Mouse (Mus musculus) natural killer cell, adult 2 months (primary cell): ENCODE measurements around the gene Ndufaf3.

Source experiments
- DNase-seq, 2 experiments: peaks; one replicate each; pipeline ENCODE4 v3.0.0; 2022; ENCODE audit warnings: low spot score in 2 of 2

Gene Ndufaf3

GRCm38 (mm10) chr9:108573774-108574690 is 6.8 kb upstream of the Ndufaf3 start:
- DNase-seq: peak in 1 of 2 experiments; percentile 71

- DNase-seq: no peak
These were observed 5.1 kb upstream of the Ndufaf3 start for GRCm38 (mm10) chr9:108572321-108572720.

DNA sequence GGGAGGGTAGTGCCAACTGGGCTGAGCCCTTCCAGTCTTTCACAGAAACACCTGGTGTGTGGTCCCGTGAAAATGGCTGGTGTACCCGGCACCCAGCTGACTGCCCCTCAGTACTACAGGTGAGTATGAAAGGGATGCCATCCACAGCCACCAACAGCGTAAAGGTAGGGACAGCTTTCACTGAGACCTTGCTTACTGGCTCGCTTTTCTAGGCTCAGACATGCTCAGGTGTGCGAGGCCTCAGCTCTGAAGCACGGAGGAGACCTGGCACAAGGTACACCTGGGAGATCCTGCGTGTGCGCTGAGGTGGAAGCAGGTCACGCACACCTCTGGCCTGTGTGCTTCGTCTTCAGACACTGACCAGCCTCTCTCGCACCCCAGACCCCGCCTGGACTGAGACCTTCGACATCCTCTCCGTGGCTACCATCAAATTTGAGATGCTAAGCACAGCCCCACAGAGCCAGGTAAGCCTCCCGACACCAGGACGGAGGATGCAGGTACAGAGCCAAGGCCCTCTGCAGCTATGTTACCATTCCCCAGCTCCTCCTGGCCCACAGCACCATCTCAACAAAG is 4.3 kb upstream of the Ndufaf3 start:
- no peak for DNase-seq

- peak; percentile 73 to 85 for DNase-seq
These were observed 3.1 kb upstream of the Ndufaf3 start for GRCm38 (mm10) chr9:108570207-108570896.

- DNase-seq: peak; percentile 83 to 88
These were observed 2.4 kb upstream of the Ndufaf3 start, which contains the start of gene Dalrd3 for GRCm38 (mm10) chr9:108569381-108570206. Gene Dalrd3 (plus strand): TSS chr9:108569886.

- DNase-seq: no peak
These were observed 1.3 kb upstream of the Ndufaf3 start for GRCm38 (mm10) chr9:108568511-108568921.

- DNase-seq: no peak
These were observed 741 bp upstream of the Ndufaf3 start for GRCm38 (mm10) chr9:108567931-108568419.

- DNase-seq: no peak
These were observed 1.1 kb downstream of the Ndufaf3 start for GRCm38 (mm10) chr9:108565881-108566814.

GRCm38 (mm10) chr9:108564131-108564530 is 3.1 kb downstream of the Ndufaf3 start:
- DNase-seq: no peak

DNA sequence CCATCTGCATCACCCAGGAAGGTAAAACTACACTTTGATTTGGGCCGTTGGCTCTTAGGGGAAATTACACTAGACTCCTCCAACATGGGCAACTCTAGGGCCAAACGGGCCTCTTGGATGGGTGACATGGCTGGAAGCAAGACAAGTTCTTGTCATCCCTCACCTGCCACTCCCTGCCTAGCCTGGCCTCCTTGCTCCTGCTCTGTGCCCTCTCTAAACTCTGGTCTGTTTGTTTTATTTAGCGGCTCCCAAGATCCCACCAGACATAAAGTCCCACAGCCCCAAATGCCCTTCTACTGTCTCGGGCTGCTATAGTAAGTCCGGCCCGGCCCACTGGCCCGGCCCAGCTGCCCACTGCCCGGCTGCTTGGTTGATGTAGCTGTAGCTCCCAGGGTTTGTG is 3.6 kb downstream of the Ndufaf3 start:
- DNase-seq: no peak

DNA sequence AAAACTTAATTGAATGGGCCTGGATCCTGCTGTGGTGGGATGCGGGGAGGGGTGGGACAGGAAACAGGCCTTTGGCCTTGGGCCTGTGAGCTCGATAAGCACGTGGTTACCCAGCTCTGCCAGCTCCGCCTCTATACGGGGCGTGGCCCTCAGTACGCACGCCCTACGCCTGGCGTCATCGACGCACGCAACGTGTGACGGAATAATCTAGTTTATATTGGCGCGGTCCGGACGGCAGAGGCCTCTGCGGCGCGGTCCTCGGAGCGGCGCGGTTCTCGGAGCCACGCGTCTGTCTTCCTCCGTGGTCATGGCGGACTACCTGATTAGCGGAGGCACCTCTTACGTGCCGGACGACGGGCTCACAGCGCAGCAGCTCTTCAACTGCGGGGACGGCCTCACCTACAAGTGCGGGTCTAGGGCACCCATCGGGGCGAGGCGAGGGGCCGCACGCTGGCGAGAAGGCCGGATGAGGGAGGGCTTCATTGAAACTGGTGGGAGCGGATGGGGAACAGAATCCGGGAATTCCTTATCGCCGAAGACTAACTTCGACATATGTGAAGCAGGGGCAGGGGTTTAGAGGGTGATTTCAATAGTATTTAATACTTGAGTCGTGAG is 6.9 kb downstream of the Ndufaf3 start, which contains the start of gene Impdh2:
Gene Impdh2, plus strand, starts transcription at position 60 of the 615 bp plus-strand sequence.
- DNase-seq: peak; percentile 93 to 94

GRCm38 (mm10) chr9:108559169-108559568 is 8.1 kb downstream of the Ndufaf3 start:
- DNase-seq: no peak

- no peak for DNase-seq
These were observed 20.4 kb downstream of the Ndufaf3 start for GRCm38 (mm10) chr9:108546875-108547274.

DNA sequence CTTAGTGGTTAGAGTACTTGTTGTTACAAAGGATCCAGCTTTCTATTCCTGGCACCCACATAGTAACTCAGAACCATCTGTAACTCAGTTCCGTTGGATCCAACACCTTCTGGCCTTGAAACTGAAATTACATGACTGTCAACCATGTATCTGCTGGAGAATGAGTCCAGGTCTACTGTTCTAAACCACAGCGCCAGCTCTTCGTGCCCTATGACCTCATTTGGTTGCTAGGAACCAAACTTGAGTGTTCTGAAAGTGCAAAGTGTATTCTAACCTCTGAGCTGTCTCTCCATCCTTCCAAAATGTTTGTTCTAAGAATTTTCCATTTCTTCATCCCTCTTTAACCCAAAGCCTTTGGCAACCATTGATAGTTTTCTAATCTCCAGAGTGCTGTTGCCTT is 21.2 kb downstream of the Ndufaf3 start:
- DNase-seq: no peak

DNA sequence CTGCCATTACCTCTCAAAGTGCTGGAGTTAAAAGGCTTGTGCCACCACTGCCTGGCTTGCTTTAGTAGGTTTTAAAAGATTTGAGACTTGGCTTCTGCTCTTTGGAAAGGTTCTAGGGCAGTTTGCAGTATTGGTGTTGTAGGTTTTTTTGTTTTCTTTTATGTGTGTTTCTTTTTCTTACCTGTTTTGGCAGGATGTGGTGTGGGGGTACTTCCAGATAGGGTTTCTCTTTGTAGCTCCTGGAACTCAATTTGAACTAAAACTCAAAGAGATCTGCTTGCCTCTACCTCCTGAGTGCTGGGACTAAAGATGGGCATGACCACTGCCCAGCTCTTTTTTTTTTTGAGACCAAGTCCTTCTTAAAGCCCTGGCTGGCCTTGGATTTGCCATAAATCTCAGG is 26.4 kb downstream of the Ndufaf3 start:
- no peak for DNase-seq

DNA sequence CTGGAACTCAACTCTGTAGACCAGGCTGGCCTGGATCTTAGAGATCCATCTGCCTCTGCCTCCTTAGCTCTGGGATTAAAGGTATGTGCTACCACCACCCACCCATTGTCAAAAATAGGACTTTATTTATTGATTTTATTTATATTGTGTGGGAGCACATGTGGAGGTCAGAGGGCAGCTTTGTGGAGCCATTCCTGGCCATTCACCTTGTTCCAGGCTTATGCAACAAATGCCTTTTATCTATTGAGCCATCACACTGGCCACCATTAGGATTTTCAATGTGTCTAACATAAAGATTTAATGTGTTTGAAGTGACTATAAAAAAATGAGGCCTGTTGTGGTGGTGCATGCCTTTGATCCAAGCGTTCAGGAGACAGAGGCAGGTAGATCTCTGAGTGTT is 35.7 kb downstream of the Ndufaf3 start:
- no peak for DNase-seq

- DNase-seq: no peak
These were observed 36.3 kb downstream of the Ndufaf3 start for GRCm38 (mm10) chr9:108530954-108531353.

- DNase-seq: no peak
These were observed 41.8 kb downstream of the Ndufaf3 start for GRCm38 (mm10) chr9:108525400-108525799.

GRCm38 (mm10) chr9:108523341-108523740 is 43.9 kb downstream of the Ndufaf3 start:
- no peak for DNase-seq

GRCm38 (mm10) chr9:108521604-108522003 is 45.6 kb downstream of the Ndufaf3 start:
- no peak for DNase-seq
